Mouse (Mus musculus) ES-E14 (cell line): ENCODE data around the gene Gata3. TPM values are rescaled to one million over a fixed set of nuclear protein-coding genes. Genes with fewer than 3 reads are reported as not detected.

Source experiments
- DNase-seq: peaks from one replicate; pipeline ENCODE4 v3.0.0-alpha.2; 2013; ENCODE audit warnings: low read depth, low spot score
- H3K27ac ChIP-seq: 2 replicates; pipeline ENCODE4 v1.5.1; 2012; ENCODE audit warnings: low read depth, mild to moderate bottlenecking, low read length, moderate library complexity, mixed read lengths; ENCODE audit not compliant: poor library complexity, insufficient read depth, severe bottlenecking
- H3K36me3 ChIP-seq: 2 replicates; pipeline ENCODE4 v1.6.1; 2012; ENCODE audit warnings: mild to moderate bottlenecking, low read length, moderate library complexity, mixed read lengths; ENCODE audit not compliant: control insufficient read depth, poor library complexity, insufficient read depth, severe bottlenecking
- H3K4me1 ChIP-seq, 2 experiments: fragments of 150-350 bp in 1 of 2; sonication (generic) in 1 of 2; 2 replicates each; pipeline ENCODE4 v1.6.1; 2012; ENCODE audit warnings: low read length in 2 of 2, mild to moderate bottlenecking in 1 of 2, mixed read lengths in 1 of 2; ENCODE audit not compliant: control insufficient read depth in 2 of 2, insufficient read depth in 2 of 2, poor library complexity in 1 of 2
- H3K4me3 ChIP-seq, 2 experiments: fragments of 150-350 bp in 1 of 2; sonication (generic) in 1 of 2; 2 replicates each; pipeline ENCODE4 v1.5.1; 2012; ENCODE audit warnings: low read length in 2 of 2, low read depth in 1 of 2, mild to moderate bottlenecking in 1 of 2, mixed read lengths in 1 of 2; ENCODE audit not compliant: insufficient read depth in 1 of 2, poor library complexity in 1 of 2, severe bottlenecking in 1 of 2
- H3K9ac ChIP-seq: 2 replicates; pipeline ENCODE4 v1.6.1; 2012; ENCODE audit warnings: low read depth, mild to moderate bottlenecking, low read length, mixed read lengths; ENCODE audit not compliant: poor library complexity, insufficient read depth, severe bottlenecking
- H3K9me3 ChIP-seq: fragments of 150-350 bp; sonication (generic); 2 replicates; pipeline ENCODE4 v1.6.1; 2012; ENCODE audit warnings: low read depth, mild to moderate bottlenecking, low read length; ENCODE audit not compliant: control insufficient read depth, insufficient read depth
- CHD2 ChIP-seq: IDR thresholded peaks from 2 replicates; pipeline ENCODE4 v1.6.1; 2014; ENCODE audit warnings: mild to moderate bottlenecking, low read depth, low read length, inconsistent platforms
- HCFC1 ChIP-seq: IDR thresholded peaks from 2 replicates; pipeline ENCODE4 v1.6.1; 2012; ENCODE audit warnings: low read length, inconsistent platforms, borderline replicate concordance; ENCODE audit not compliant: insufficient read depth
- MAFK ChIP-seq: IDR thresholded peaks from 2 replicates; pipeline ENCODE4 v1.6.1; 2014; ENCODE audit warnings: mild to moderate bottlenecking, low read depth, low read length, inconsistent platforms; ENCODE audit not compliant: insufficient read depth
- ZC3H11A ChIP-seq: IDR thresholded peaks from 2 replicates; pipeline ENCODE4 v1.6.1; 2012; ENCODE audit warnings: low read depth, mild to moderate bottlenecking, inconsistent platforms, low read length, borderline replicate concordance
- ZNF384 ChIP-seq: IDR thresholded peaks from 2 replicates; pipeline ENCODE4 v1.6.1; 2012; ENCODE audit warnings: low read depth, low read length, inconsistent platforms
- in situ Hi-C, 2 experiments: fragments of 600-800 bp; cut with MboI; formaldehyde crosslinking; loops; one replicate each; pipeline ENCODE4 v1.15.1; 2025; ENCODE audit warnings: low sequenced_read_pairs in 2 of 2, inconsistent platforms in 1 of 2; ENCODE audit not compliant: unreplicated experiment in 2 of 2
- total RNA-seq: library from RNA; depleted of rRNA; stranded (reverse); fragments of 300-350 nt; gene quantifications from 2 replicates; pipeline ENCODE4 v1.2.3, GENCODE M21; 2012

The Gata3 gene
- total RNA-seq, 1 experiment, result 2.2 TPM

DNA sequence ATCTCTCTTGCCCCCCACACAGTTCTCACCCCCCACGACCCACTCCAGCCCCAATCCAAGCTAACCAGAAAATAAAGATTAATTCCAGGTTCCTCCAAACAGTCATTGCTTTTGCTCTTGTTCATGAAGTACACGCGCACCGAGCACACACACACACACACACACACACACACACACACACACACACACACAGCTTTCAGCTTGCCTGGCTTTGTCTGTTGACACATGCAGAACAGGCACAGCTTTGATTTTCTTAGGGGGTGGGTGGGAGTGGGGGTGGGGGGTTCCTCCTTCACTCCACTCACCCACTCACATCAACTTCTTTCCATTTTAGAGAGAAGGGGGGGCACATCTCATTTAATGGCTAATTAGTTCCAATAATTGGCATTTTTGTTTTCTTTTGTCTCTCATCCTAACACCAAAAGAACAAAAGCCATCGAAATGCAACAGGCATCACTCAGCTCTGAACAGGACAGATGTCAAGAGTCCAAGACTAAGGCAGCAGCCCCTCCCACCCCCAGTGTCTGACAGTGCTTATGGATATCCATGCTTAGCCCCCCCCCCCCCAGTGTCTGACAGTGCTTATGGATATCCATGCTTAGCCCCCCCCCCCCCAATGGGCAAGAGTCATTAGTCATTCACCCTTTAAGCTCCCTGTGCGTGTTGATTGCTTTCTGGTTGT is 3.6 kb upstream of the Gata3 start:
- DNase-seq, result no peak
- no peak for TF ChIP-seq ZNF384
- no peak for TF ChIP-seq ZC3H11A
- no peak for TF ChIP-seq HCFC1
- no peak for TF ChIP-seq CHD2
- no peak for TF ChIP-seq MAFK
- no peak overlapping the region for H3K9ac ChIP-seq

DNA sequence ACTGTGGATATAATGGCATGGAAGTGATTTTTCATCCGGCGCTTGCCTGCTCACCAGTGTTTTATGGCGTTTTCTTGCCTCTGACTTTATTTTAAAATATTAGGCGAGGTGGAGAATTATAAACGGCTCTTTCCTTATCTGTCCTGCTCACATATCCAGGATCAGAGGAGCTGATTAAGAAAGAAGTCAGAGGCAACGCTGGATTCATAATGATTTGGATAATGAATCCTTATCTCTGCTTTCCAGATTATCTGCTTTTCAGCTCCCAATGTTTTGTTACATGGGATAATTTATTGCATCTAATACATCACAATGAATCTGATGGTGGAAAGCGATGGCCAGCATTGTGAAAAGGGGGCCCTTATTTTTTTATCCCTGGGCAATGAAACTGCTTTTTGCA is 2.7 kb upstream of the Gata3 start:
- no peak overlapping the region for H3K27ac ChIP-seq
- H3K4me3 ChIP-seq, result no peak overlapping the region
- H3K4me1 ChIP-seq, result no peaks in the 10 kb centered on the region
- H3K9ac ChIP-seq, result no peak overlapping the region
- no peak for DNase-seq
- TF ChIP-seq HCFC1 (no peak), ZNF384 (no peak), CHD2 (no peak), MAFK (no peak), ZC3H11A (no peak)
- no peaks in the 10 kb centered on the region for H3K9me3 ChIP-seq
- in situ Hi-C loops, result no loop called here
- no peaks in the 10 kb centered on the region for H3K36me3 ChIP-seq

More for the DNA sequence above, 3.6 kb upstream of the Gata3 start:
- Histone ChIP-seq H3K4me3 (no peak overlapping the region), H3K4me1 (peaks cover 0 to 4% of the 10 kb centered on the region in 2 experiments; a peak in 1 of 4 replicates), H3K27ac (no peak overlapping the region), H3K36me3 (no peaks in the 10 kb centered on the region), H3K9me3 (no peaks in the 10 kb centered on the region)
- in situ Hi-C loops, result no loop called here

DNA sequence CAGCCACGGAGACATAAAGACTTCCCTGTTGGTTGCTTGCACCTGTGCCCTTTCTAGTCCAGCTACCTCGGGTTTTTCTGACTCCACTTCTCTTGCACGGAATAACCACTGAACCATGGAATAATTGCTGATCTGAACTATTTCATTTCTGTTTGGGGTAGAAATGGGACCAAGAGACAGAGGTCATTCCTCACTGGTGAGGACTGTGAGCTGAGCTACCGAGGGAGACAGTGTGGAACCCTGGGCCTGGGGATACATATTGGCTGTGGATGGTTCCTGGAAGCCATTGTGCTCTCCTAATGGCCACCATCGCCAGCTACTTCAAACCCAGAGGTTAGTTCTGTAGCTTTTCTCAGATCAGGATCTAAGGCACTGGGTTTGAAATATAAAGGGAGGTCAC is 1.1 kb upstream of the Gata3 start:
- Histone ChIP-seq H3K27ac (no peak overlapping the region), H3K4me1 (no peaks in the 10 kb centered on the region), H3K9ac (no peak overlapping the region), H3K4me3 (no peak overlapping the region), H3K36me3 (no peaks in the 10 kb centered on the region), H3K9me3 (no peaks in the 10 kb centered on the region)
- no peak for DNase-seq
- in situ Hi-C loops, result no loop called here
- TF ChIP-seq CHD2, result no peak
- TF ChIP-seq ZC3H11A, result no peak

DNA sequence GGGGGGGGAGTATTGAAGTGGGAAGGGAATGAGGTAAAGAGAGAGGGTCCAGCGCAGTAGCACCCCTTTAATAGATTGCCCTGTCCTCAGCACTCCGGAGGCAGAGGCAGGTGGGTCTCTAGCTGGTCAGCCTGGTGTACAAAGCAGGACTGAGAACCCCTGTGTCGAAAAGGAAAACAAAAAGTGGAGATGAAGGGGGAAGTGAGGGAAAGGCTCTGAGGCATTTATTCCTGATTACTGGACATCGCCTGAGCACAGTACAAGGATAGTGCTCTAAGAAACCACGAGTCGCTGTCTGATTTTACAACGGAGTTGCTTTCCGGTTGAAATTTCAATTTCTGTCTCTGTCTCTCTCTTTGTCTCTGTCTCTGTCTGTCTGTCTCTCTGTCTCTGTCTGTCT is 417 bp upstream of the Gata3 start:
- no peak overlapping the region for H3K4me3 ChIP-seq
- TF ChIP-seq ZNF384, result no peak
- no peak for TF ChIP-seq ZC3H11A
- no peak for TF ChIP-seq CHD2
- no peak for TF ChIP-seq HCFC1
- TF ChIP-seq MAFK, result no peak

More for the DNA sequence above, 417 bp upstream of the Gata3 start:
- Histone ChIP-seq H3K36me3 (no peaks in the 10 kb centered on the region), H3K4me1 (no peaks in the 10 kb centered on the region), H3K27ac (no peak overlapping the region), H3K9ac (no peak overlapping the region), H3K9me3 (no peaks in the 10 kb centered on the region)
- DNase-seq, result no peak
- in situ Hi-C loops, result no loop called here
